Mouse (Mus musculus): Measurements from ENCODE around the gene Hmgcl. TPM values are rescaled to one million over a fixed set of nuclear protein-coding genes. Genes with fewer than 3 reads are reported as not detected.
"Not testable (repeated sequence)": the region's sequence is repeated elsewhere in the genome, so short reads cannot be mapped to it uniquely, and the experiment has no call there.

Gene Hmgcl
- polyA plus RNA-seq, 1 experiment from 2014 or later = 232 TPM

GRCm38 (mm10) chr4:135970585-135970984 is 24.3 kb downstream of the Hmgcl start:
- Histone ChIP-seq H3K9ac (ENCODE audit: low read depth, low read length) (no peak overlapping the region), H3K27me3 (replicated peaks; ENCODE audit: control insufficient read depth, insufficient read depth, low read length) (no peaks in the 10 kb centered on the region), H3K4me2 (replicated peaks; ENCODE audit: low read depth) (no peak overlapping the region), H3K36me3 (ENCODE audit: control insufficient read depth, insufficient read depth) (peaks cover 57% of the 10 kb centered on the region), H3K4me1 (replicated peaks; ENCODE audit: control insufficient read depth, insufficient read depth, low read length) (peaks cover 10% of the 10 kb centered on the region), H3K27ac (ENCODE audit: low read depth, low read length) (no peak overlapping the region), H3K4me3 (ENCODE audit: low read depth, low read length) (no peak overlapping the region), H3K9me3 (ENCODE audit: control insufficient read depth) (no peaks in the 10 kb centered on the region)
- WGBS = 85% methylated on average over 11 of the region's 11 CpGs
- no peak for ATAC-seq
- TF ChIP-seq CTCF (IDR thresholded peaks at IDR 0.05; ENCODE audit: low read depth) = no peak

DNA sequence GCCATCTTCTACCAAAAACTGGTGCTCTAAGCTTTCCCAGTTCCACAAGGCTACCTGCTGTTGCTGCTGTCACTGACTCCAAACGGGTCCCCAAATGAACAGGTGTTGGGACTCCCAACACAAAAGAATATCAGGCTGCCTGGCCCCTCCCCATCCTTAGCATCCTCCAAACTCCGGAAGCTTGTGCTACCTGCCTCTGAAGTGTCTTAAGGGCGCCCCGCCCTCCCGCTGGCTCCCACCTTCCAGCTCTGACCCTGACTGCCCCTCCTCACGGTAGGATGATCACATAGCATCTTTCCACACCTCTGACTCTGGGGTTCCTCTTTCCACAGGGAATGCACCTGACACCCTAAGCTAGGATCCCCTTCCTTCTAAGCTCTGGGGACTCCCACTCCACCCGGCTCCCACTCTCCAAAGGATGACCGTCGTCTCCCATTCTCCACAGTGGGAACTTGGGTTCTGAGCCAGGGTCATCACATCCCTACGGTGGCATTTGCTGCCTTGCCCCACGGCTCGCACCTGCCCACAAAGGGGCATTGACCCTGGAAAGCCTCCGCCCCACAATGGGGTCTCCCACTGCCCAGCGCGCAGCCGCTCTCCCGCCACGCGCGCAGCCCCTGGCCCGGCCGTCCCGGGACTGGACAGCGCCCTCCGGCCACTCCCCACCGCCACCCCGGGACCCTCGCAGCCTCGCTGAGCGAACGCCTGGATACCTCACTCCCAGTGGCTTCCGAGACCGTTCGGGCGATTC is 25.7 kb downstream of the Hmgcl start:
- Histone ChIP-seq H3K9ac (ENCODE audit: low read depth, low read length) (peak overlapping the region; percentile 90), H3K36me3 (ENCODE audit: control insufficient read depth, insufficient read depth) (peaks cover 57% of the 10 kb centered on the region), H3K27me3 (replicated peaks; ENCODE audit: control insufficient read depth, insufficient read depth, low read length) (no peaks in the 10 kb centered on the region), H3K27ac (ENCODE audit: low read depth, low read length) (peak overlapping the region; percentile 46), H3K4me3 (ENCODE audit: low read depth, low read length) (peak overlapping the region; percentile 92), H3K4me2 (replicated peaks; ENCODE audit: low read depth) (peak overlapping the region; percentile 94), H3K4me1 (replicated peaks; ENCODE audit: control insufficient read depth, insufficient read depth, low read length) (peaks cover 10% of the 10 kb centered on the region), H3K9me3 (ENCODE audit: control insufficient read depth) (no peaks in the 10 kb centered on the region)
- ATAC-seq = peak; percentile 25; the same call in 1 of the 2 replicates
- TF ChIP-seq CTCF (IDR thresholded peaks at IDR 0.05; ENCODE audit: low read depth) = no peak
- 2% methylated on average over 35 of the region's 35 CpGs for WGBS

DNA sequence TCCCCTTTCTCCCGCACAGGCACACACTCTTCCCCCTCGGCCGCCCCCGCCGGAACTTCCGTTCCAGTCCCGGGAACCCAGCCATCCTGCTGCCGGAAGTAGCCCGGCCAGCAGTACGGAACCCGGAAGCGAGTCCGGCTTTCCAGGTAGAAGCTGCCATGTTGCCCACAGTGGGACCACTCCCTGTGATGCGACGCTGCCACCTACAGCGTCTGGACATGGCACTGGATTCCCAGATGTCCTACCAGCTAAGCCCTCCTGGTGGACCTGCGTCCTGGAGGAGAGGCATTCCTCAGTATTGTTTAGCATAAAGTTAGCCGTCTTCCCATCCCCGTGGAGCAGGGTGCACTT is 26.3 kb downstream of the Hmgcl start, which contains the start of gene Lypla2:
TSS of gene Lypla2 (minus strand) at position 71 of the 351 bp plus-strand sequence.
- Histone ChIP-seq H3K9me3 (ENCODE audit: control insufficient read depth) (no peaks in the 10 kb centered on the region), H3K27ac (ENCODE audit: low read depth, low read length) (peak within 1 kb of the TSS; percentile 70), H3K4me1 (replicated peaks; ENCODE audit: control insufficient read depth, insufficient read depth, low read length) (peaks cover 10% of the 10 kb centered on the region), H3K27me3 (replicated peaks; ENCODE audit: control insufficient read depth, insufficient read depth, low read length) (no peaks in the 10 kb centered on the region), H3K36me3 (ENCODE audit: control insufficient read depth, insufficient read depth) (peaks cover 55% of the 10 kb centered on the region), H3K4me2 (replicated peaks; ENCODE audit: low read depth) (peak within 1 kb of the TSS; percentile 94), H3K9ac (ENCODE audit: low read depth, low read length) (peak within 1 kb of the TSS; percentile 90), H3K4me3 (ENCODE audit: low read depth, low read length) (peak within 1 kb of the TSS; percentile 92)
- ATAC-seq = peak; percentile 62
- WGBS = under 1% methylated on average over 19 of the region's 19 CpGs
- 0 out of 2 replicates have a peak, but pooled peaks have one; percentile 3 for TF ChIP-seq CTCF (IDR thresholded peaks at IDR 0.05; ENCODE audit: low read depth)

GRCm38 (mm10) chr4:135972911-135973811 is 26.9 kb downstream of the Hmgcl start:
- Histone ChIP-seq H3K9ac (ENCODE audit: low read depth, low read length) (peak overlapping the region; percentile 90; the same call in 1 of the 2 replicates), H3K4me2 (replicated peaks; ENCODE audit: low read depth) (peak overlapping the region; percentile 94), H3K36me3 (ENCODE audit: control insufficient read depth, insufficient read depth) (peaks cover 48% of the 10 kb centered on the region), H3K4me1 (replicated peaks; ENCODE audit: control insufficient read depth, insufficient read depth, low read length) (peaks cover 10% of the 10 kb centered on the region), H3K27me3 (replicated peaks; ENCODE audit: control insufficient read depth, insufficient read depth, low read length) (no peaks in the 10 kb centered on the region), H3K27ac (ENCODE audit: low read depth, low read length) (peak overlapping the region; percentile 70), H3K4me3 (ENCODE audit: low read depth, low read length) (peak overlapping the region; percentile 92), H3K9me3 (ENCODE audit: control insufficient read depth) (no peaks in the 10 kb centered on the region)
- no peak for TF ChIP-seq CTCF (IDR thresholded peaks at IDR 0.05; ENCODE audit: low read depth)
- ATAC-seq = peak; percentile 45
- 38% methylated on average over 13 of the region's 13 CpGs for WGBS

DNA sequence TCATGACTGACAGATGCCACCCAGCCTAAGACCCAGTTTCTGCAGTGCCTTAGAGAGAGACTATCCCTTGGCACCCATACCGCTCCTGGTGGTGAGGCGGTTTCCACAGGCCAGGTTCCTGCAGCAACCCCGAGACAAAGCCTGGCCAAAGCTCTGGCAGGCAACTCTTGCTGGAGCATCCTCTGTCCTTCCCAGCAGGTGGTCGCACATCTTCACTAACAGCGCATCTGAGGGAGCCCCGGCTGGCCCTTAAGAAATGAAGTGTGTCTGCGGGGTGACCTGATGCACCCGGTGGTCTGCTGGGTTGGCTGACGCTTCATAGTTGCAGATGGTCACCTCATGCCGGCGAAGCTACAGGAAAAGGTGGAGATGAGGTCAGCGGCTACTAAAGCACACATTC is 29.9 kb downstream of the Hmgcl start:
- H3K9ac ChIP-seq (ENCODE audit: low read depth, low read length) = no peak overlapping the region
- no peak overlapping the region for H3K4me3 ChIP-seq (ENCODE audit: low read depth, low read length)
- 91% methylated on average over 12 of the region's 12 CpGs for WGBS
- H3K9me3 ChIP-seq (ENCODE audit: control insufficient read depth) = no peaks in the 10 kb centered on the region
- no peaks in the 10 kb centered on the region for H3K27me3 ChIP-seq (replicated peaks; ENCODE audit: control insufficient read depth, insufficient read depth, low read length)
- peaks cover 10% of the 10 kb centered on the region for H3K4me1 ChIP-seq (replicated peaks; ENCODE audit: control insufficient read depth, insufficient read depth, low read length)
- TF ChIP-seq CTCF (IDR thresholded peaks at IDR 0.05; ENCODE audit: low read depth) = no peak
- H3K27ac ChIP-seq (ENCODE audit: low read depth, low read length) = 0 out of 2 replicates have a peak overlapping the region, but pooled peaks have one; percentile 41
- H3K4me2 ChIP-seq (replicated peaks; ENCODE audit: low read depth) = no peak overlapping the region
- H3K36me3 ChIP-seq (ENCODE audit: control insufficient read depth, insufficient read depth) = peaks cover 31% of the 10 kb centered on the region
- ATAC-seq = no peak

- 91% methylated on average over 5 of the region's 5 CpGs for WGBS
- H3K36me3 ChIP-seq (ENCODE audit: control insufficient read depth, insufficient read depth) = peaks cover 39% of the 10 kb centered on the region
Observed at GRCm38 (mm10) chr4:135980223-135980622, 34.0 kb downstream of the Hmgcl start.

More at GRCm38 (mm10) chr4:135980223-135980622, 34.0 kb downstream of the Hmgcl start:
- H3K4me1 ChIP-seq (replicated peaks; ENCODE audit: control insufficient read depth, insufficient read depth, low read length); H3K9ac ChIP-seq (ENCODE audit: low read depth, low read length); H3K27me3 ChIP-seq (replicated peaks; ENCODE audit: control insufficient read depth, insufficient read depth, low read length); ATAC-seq; H3K4me2 ChIP-seq (replicated peaks; ENCODE audit: low read depth); H3K27ac ChIP-seq (ENCODE audit: low read depth, low read length); H3K4me3 ChIP-seq (ENCODE audit: low read depth, low read length); H3K9me3 ChIP-seq (ENCODE audit: control insufficient read depth): not testable (repeated sequence)
